Mouse (Mus musculus): Measurements from ENCODE around the gene Bst1.

DNA sequence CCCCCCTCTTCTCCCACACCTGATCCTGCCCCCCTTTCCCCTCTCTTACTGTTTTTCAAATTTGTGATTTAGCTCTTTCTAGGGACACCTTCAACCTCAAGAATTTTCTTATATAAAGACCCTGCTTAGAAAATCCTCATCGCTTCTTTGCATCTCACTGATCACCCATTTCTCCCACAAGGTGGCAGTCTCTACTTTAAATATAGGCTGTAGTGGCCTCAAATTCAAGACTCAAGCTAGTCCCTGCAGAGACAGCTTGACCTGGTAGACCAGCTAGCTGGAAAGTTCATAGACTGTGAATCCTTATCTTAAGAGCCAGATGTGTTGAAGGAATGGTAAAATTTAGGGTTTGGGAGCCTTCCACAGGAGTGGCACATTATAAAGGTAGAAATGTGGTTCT is 73.7 kb downstream of the Bst1 start:
- TF ChIP-seq CTCF (IDR thresholded peaks at IDR 0.05; ENCODE audit: extremely low read depth, insufficient read depth, insufficient read length, insufficient replicate concordance) (no peak), POLR2A (IDR thresholded peaks at IDR 0.05; ENCODE audit: low read depth, low read length) (no peak)

All from spleen, adult 2 months (tissue).